Mouse (Mus musculus) forebrain, embryonic 13.5 days (tissue): Measurements from ENCODE around the gene Kif15. TPM values are rescaled to one million over a fixed set of nuclear protein-coding genes. Genes with fewer than 3 reads are reported as not detected.

Source experiments
- ATAC-seq: fragments of 200-750 bp; cut with Nextera tagmentation; 2 replicates; pipeline ENCODE4 v1.8.0; 2017
- H3K27ac ChIP-seq: fragments of 300-500 bp; sonication (generic); 2 replicates; pipeline ENCODE4 v1.5.1; 2015; ENCODE audit warnings: inconsistent platforms, mild to moderate bottlenecking, moderate library complexity
- H3K27me3 ChIP-seq: fragments of 300-500 bp; sonication (generic); 2 replicates; pipeline ENCODE4 v1.6.1; 2015; ENCODE audit warnings: mild to moderate bottlenecking, inconsistent platforms
- H3K36me3 ChIP-seq: fragments of 300-500 bp; sonication (generic); 2 replicates; pipeline ENCODE4 v1.6.1; 2015; ENCODE audit warnings: mild to moderate bottlenecking, inconsistent platforms; ENCODE audit not compliant: poor library complexity, severe bottlenecking
- H3K4me1 ChIP-seq: fragments of 300-500 bp; sonication (generic); 2 replicates; pipeline ENCODE4 v1.6.1; 2015; ENCODE audit warnings: inconsistent platforms
- H3K4me2 ChIP-seq: fragments of 300-500 bp; sonication (generic); 2 replicates; pipeline ENCODE4 v1.6.1; 2015; ENCODE audit warnings: inconsistent platforms, mild to moderate bottlenecking, moderate library complexity
- H3K4me3 ChIP-seq: fragments of 300-500 bp; sonication (generic); 2 replicates; pipeline ENCODE4 v1.5.1; 2015; ENCODE audit warnings: mild to moderate bottlenecking, inconsistent platforms
- H3K9ac ChIP-seq: fragments of 300-500 bp; sonication (generic); 2 replicates; pipeline ENCODE4 v1.6.1; 2015; ENCODE audit warnings: mild to moderate bottlenecking, inconsistent platforms
- H3K9me3 ChIP-seq: fragments of 300-500 bp; sonication (generic); replicated peaks from 2 replicates; pipeline ENCODE4 v1.6.1; 2016; ENCODE audit warnings: inconsistent platforms
- WGBS: fragments of 180-500 bp; shearing (Covaris S2); methylation state at CpG from one replicate; pipeline ENCODE4 v1.1.7; 2015; 5-methylcytosine and 5-hydroxymethylcytosine counted together
- polyA plus RNA-seq: library from polyadenylated mRNA; unstranded; fragments of >200 nt; fragmentation: Nextera tagmentation; extraction: Ambion mirVana; gene quantifications from 2 replicates; pipeline ENCODE4 v1.2.1, GENCODE M21; 2015

The Kif15 gene
- polyA plus RNA-seq, 1 experiment from 2014 or later, result 70.5 TPM

- WGBS, result 44% methylated on average over 16 of the region's 24 CpGs
- Histone ChIP-seq H3K4me2 (peak overlapping the region; percentile 74), H3K4me3 (peak overlapping the region; percentile 54), H3K9ac (peak overlapping the region; percentile 82; the same call in 1 of the 2 replicates), H3K36me3 (peaks cover 12% of the 10 kb centered on the region), H3K27ac (no peak overlapping the region), H3K27me3 (no peaks in the 10 kb centered on the region), H3K4me1 (peaks cover 23% of the 10 kb centered on the region), H3K9me3 (no peaks in the 10 kb centered on the region)
- peak; percentile 48 for ATAC-seq
These were observed 71.0 kb downstream of the Kif15 start for GRCm38 (mm10) chr9:123021636-123022379.

- 90% methylated on average over 2 of the region's 2 CpGs for WGBS
- no peaks in the 10 kb centered on the region for H3K27me3 ChIP-seq
- H3K27ac ChIP-seq, result no peak overlapping the region
- H3K4me2 ChIP-seq, result no peak overlapping the region
- peaks cover 18% of the 10 kb centered on the region for H3K4me1 ChIP-seq
- H3K9me3 ChIP-seq, result no peaks in the 10 kb centered on the region
- H3K4me3 ChIP-seq, result no peak overlapping the region
- H3K36me3 ChIP-seq, result no peaks in the 10 kb centered on the region
- ATAC-seq, result no peak
- no peak overlapping the region for H3K9ac ChIP-seq
These were observed 73.4 kb downstream of the Kif15 start for GRCm38 (mm10) chr9:123024201-123024600.

GRCm38 (mm10) chr9:123031496-123032246, 80.8 kb downstream of the Kif15 start:
- Histone ChIP-seq H3K27me3 (no peaks in the 10 kb centered on the region), H3K9me3 (no peaks in the 10 kb centered on the region), H3K4me3 (no peak overlapping the region), H3K9ac (no peak overlapping the region), H3K27ac (no peak overlapping the region), H3K4me1 (no peaks in the 10 kb centered on the region), H3K4me2 (no peak overlapping the region), H3K36me3 (no peaks in the 10 kb centered on the region)
- 86% methylated on average over 13 of the region's 13 CpGs for WGBS
- no peak for ATAC-seq

GRCm38 (mm10) chr9:123034426-123034825, 83.6 kb downstream of the Kif15 start, which contains the start of gene Tgm4:
Gene Tgm4, plus strand, starts transcription at chr9:123034726.
- Histone ChIP-seq H3K4me1 (no peaks in the 10 kb centered on the region), H3K4me2 (no peak within 1 kb of the TSS), H3K9ac (no peak within 1 kb of the TSS), H3K4me3 (no peak within 1 kb of the TSS), H3K36me3 (no peaks in the 10 kb centered on the region), H3K27me3 (0 out of 2 replicates have a peak, but pooled peaks cover 2% of the 10 kb centered on the region), H3K27ac (no peak within 1 kb of the TSS), H3K9me3 (no peaks in the 10 kb centered on the region)
- 91% methylated on average over 4 of the region's 4 CpGs for WGBS
- ATAC-seq, result no peak

GRCm38 (mm10) chr9:123047665-123048064, 96.8 kb downstream of the Kif15 start:
- no peaks in the 10 kb centered on the region for H3K9me3 ChIP-seq
- no peak overlapping the region for H3K27ac ChIP-seq
- no peak overlapping the region for H3K4me2 ChIP-seq
- H3K27me3 ChIP-seq, result no peaks in the 10 kb centered on the region
- no peak overlapping the region for H3K4me3 ChIP-seq
- H3K4me1 ChIP-seq, result no peaks in the 10 kb centered on the region
- H3K9ac ChIP-seq, result no peak overlapping the region
- no peaks in the 10 kb centered on the region for H3K36me3 ChIP-seq
- 100% methylated on average over 1 of the region's 1 CpGs for WGBS
- no peak for ATAC-seq

GRCm38 (mm10) chr9:123058724-123059292, 108.0 kb downstream of the Kif15 start:
- H3K9me3 ChIP-seq, result no peaks in the 10 kb centered on the region
- H3K9ac ChIP-seq, result no peak overlapping the region
- H3K4me1 ChIP-seq, result no peaks in the 10 kb centered on the region
- no peak overlapping the region for H3K4me2 ChIP-seq
- ATAC-seq, result no peak
- H3K27ac ChIP-seq, result no peak overlapping the region
- no peak overlapping the region for H3K4me3 ChIP-seq
- no peaks in the 10 kb centered on the region for H3K27me3 ChIP-seq
- H3K36me3 ChIP-seq, result no peaks in the 10 kb centered on the region

- Histone ChIP-seq H3K4me1 (no peaks in the 10 kb centered on the region), H3K9ac (no peak overlapping the region), H3K4me3 (no peak overlapping the region), H3K27me3 (no peaks in the 10 kb centered on the region), H3K9me3 (no peaks in the 10 kb centered on the region), H3K36me3 (no peaks in the 10 kb centered on the region), H3K4me2 (no peak overlapping the region), H3K27ac (no peak overlapping the region)
- no peak for ATAC-seq
- WGBS, result 90% methylated on average over 3 of the region's 3 CpGs
These were observed 109.3 kb downstream of the Kif15 start for GRCm38 (mm10) chr9:123060172-123060571.

Other genes with a start within 250 kb of the Kif15 start
- gene Topaz1, start 203.7 kb upstream of the Kif15 start, polyA plus RNA-seq, result not detected in 2 replicates
- gene Tcaim, start 145.5 kb upstream of the Kif15 start, polyA plus RNA-seq, result 6.9 and 7.0 TPM in 2 replicates
- 0.43 TPM in 1 of 2 replicates, not detected in the other for gene Gm35549, start 107.0 kb upstream of the Kif15 start, polyA plus RNA-seq
- gene Zfp445, start 85.0 kb upstream of the Kif15 start, polyA plus RNA-seq, result 80.5 and 95.8 TPM in 2 replicates
- 4.2 and 5.7 TPM in 2 replicates for gene Zkscan7, start 65.4 kb upstream of the Kif15 start, polyA plus RNA-seq
- gene Zfp105, start 28.0 kb upstream of the Kif15 start, polyA plus RNA-seq, result 30.5 TPM in 2 replicates
- 32.6 and 34.1 TPM in 2 replicates for gene 1110059G10Rik, start within 50 bp of the Kif15 start, polyA plus RNA-seq
- gene Tmem42, start 70.3 kb downstream of the Kif15 start, polyA plus RNA-seq, result 16.4 and 17.9 TPM in 2 replicates
- gene Tgm4, start 83.7 kb downstream of the Kif15 start, polyA plus RNA-seq, result 0.68 TPM in 1 of 2 replicates, not detected in the other
- gene Zdhhc3, start 162.2 kb downstream of the Kif15 start, polyA plus RNA-seq, result 66.8 and 80.7 TPM in 2 replicates
- gene Exosc7, start 162.2 kb downstream of the Kif15 start, polyA plus RNA-seq, result 110 and 118 TPM in 2 replicates
- gene Clec3b, start 199.9 kb downstream of the Kif15 start, polyA plus RNA-seq, result 0.17 TPM in 1 of 2 replicates, not detected in the other